Mouse (Mus musculus): ENCODE measurements around the gene Gng4.
A peak's percentile ranks its signal among the peaks of the same experiment; 100 is the strongest.

Gng4 gene

DNA sequence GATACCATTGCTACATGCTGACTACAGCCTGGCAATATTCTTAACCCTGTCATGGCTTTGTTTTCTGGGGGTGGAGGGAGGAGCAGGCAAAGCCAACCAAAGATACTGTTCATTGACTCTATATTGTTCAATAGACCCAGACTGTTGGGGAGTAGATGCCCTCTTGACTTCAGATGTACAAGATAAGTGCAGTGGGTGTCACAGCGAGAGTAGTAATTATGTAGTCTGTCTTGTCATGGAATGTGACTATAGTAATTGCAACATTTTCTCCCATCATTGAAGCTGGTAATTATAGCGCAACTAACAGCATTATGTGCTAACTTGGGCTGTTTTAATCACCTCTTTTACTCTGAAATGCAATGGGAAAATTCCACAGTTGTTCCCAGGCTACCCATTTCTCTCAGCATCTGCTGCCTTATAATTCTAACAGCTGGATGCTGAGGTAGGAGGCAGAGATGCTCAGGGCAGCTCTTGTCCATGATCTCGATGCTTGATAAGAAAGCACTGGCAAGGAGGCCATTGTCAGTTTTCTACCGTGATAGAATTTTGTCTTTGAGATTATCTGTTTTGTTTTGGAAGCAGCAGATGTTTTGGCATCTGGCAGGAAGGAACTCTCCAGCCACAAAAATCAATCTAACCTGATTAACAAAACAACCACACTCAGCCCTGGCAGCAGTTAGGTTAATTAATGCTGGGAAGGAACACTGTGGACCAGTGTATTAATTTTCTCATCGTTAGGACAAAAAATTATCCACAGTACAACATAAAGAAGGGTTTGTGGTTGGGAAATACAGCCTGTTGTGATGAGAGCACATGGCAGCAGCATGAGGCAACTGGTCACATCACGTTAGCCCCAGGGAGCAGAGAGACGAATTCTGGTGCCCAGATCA, 36.6 kb downstream of the Gng4 start:
- no peak for DNase-seq

- DNase-seq = no peak
Observed at GRCm38 (mm10) chr13:13824946-13825345, 41.1 kb downstream of the Gng4 start.

DNA sequence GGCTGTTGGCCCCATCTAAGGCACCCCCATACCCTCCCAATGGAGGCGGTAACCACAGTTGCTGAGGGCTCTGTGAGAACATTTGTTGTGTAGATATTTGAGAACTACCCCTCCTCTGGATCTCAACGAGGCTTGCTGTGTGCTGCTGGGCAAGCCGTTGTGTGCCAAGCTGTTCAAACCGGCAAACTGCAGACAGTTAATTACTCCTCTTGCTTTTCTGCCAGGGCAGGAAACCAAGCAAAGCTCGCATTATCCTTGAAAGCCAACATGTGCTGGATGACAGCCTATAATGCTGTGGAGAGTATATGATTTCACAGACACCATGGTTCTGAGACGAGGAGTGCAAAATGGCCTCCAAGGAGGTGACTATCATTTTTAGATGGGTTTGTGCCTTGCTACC, 42.7 kb downstream of the Gng4 start:
- DNase-seq = no peak

GRCm38 (mm10) chr13:13828125-13828524, 44.3 kb downstream of the Gng4 start:
- DNase-seq = no peak

DNA sequence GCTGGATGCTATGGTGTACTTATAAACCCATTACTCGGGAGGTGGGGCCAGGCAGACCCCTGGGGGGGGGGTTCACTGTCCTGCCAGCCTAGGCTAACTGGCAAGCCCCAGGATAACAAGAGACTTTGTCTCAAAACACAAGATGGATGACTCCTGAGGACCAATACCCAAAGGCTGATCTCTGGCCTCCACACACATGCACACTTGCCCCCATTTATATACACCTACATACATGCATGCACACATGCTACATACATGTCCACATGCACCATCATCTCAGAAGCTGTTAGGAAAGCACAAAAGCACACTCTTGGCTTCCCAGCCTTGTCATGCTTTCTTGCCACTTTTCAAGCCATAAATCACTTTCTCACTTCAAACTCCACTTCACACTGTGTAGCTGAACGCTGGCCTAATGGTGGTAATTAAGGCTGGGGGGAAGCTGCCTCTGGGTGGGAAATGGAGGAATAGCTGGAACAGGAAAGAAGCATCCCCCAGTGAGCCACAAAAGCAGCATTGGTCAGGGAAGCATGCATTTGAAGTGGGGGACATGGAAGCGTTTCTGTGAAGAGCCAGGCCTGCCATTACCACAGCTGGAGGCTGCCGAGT, 46.7 kb downstream of the Gng4 start:
- DNase-seq = no peak

- peak in 1 of 2 experiments; percentile 32 for DNase-seq
Observed at GRCm38 (mm10) chr13:13835180-13835579, 51.3 kb downstream of the Gng4 start.

GRCm38 (mm10) chr13:13845021-13845420, 61.2 kb downstream of the Gng4 start:
- no peak for DNase-seq

DNA sequence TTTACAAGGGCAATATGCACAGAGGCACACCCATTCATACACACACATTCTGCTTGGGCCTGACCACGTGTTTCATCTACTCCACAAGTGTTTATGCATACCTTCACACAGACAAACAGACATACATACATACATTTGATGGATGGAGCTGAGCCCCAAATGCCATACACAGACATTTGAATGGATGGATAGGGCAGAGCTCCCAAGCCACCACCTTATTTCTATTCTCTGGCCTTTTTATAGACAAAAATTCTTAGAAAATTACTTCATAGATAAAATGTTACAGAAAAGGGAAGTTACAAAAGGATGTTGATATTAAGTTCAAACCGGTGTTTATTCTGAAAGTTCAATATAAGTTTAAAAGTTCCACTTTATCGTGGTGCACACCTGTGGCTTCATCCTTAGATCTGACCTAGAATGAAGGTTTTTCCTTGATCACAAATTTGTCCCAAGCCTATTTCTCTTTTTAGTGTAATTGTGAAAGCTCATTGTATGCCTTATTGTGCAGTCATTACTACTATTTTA, 63.3 kb downstream of the Gng4 start:
- no peak for DNase-seq

DNA sequence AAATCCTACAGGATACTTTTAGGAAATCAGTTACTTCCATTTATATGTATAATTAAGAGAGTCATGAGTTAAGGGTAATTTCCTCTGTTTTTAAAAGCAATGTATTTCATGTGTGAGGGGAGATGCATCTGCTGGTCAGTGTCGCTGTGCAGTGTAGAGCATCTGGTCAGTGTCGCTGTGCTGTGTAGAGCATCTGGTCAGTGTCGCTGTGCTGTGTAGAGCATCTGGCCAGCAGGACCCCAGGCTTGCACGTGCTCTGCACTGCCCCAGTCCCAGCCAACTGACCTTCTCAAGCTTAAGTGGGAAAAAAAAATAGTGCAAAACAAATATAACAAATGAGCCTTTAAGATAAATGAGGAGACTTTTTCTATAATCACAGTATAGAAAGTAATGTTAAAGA, 73.3 kb downstream of the Gng4 start:
- DNase-seq = no peak

DNA sequence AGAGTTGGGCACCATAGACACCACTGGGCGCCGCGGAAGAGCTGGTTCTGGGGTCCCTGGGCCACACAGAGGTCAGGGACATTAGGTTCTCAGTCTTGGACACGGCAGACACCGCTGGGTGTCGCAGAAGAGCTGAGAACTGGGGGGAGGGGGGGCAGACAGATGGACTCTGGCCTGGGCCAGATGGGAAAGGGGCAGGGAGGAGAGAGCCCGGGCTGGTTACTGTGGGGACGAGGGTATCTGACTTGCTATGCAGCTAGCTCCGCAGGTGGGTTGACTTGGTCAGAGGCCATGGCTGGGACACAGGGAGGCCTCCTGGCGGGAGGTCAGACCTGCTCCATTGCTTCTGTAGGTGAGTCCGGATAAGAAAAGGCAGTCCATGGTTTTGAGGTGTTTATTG, 78.5 kb downstream of the Gng4 start:
- no peak for DNase-seq

GRCm38 (mm10) chr13:13862941-13863340, 79.1 kb downstream of the Gng4 start:
- no peak for DNase-seq

DNA sequence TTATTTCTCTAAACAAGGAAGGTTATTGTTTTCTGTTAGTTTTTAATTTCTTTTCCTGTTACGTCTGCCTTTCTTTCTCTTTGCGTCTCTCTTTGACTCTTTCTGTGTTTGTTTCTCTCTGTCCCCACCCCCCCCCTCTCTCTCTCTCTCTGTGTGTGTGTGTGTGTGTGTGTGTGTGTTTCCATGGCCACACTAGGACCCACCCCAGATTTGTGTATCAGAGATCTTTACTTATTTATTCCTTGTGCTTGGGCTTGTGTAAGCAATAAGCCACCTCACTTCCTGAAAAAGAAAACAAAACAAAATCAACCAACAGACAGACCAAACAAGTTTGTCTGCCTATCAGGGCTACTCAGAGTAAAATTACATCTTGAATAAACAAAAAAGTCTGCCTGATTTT, 82.5 kb downstream of the Gng4 start:
- no peak for DNase-seq

DNA sequence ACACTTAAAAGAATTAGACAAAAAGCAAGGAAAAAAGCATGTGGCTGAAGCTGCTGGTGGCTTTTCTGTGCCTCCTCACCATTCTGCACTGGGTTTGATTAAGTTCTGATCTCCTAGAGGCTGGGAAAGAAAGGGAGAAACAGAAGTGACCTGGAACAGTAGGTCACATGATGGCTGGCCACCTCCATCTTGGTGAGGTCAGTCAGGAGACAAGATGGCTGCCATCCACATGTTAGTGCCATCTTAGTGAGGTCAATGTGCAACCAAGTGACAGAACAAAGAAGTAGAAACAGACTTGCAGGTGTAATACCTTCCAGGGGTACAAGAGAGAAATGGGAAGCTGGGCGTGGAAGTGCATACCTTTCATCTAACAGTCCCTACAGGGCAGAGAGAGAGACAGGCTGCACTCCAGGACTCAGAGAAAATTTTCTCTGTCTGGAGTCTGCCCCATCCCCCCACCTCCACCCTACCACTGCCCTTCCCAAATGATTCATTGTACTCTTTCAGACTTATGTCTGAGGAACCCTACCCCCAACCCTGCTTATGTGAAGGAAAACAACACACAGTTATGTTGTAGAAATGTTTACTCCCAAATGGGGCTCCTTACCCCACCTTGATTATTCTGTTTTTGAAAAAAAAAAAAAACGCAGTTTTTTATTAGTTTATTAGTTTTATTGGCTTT, 83.4 kb downstream of the Gng4 start:
- no peak for DNase-seq

- DNase-seq = no peak
Observed at GRCm38 (mm10) chr13:13867922-13868321, 84.1 kb downstream of the Gng4 start.

Measured in spleen, adult 18-20 months (tissue).